Mouse (Mus musculus): ENCODE data around the gene Hsd17b1. TPM values are rescaled to one million over a fixed set of nuclear protein-coding genes. Genes with fewer than 3 reads are reported as not detected.

Hsd17b1 gene
- polyA plus RNA-seq, 2 experiments: 0.08 to 0.19 TPM

GRCm38 (mm10) chr11:101095314-101096024 is 17.3 kb downstream of the Hsd17b1 start, which contains the start of gene Psmc3ip:
Gene Psmc3ip, minus strand, starts transcription at chr11:101095436.
- H3K4me1 ChIP-seq (replicated peaks; ENCODE audit: control insufficient read depth in 2 of 2, insufficient read depth in 2 of 2, low read length in 1 of 2): peaks cover 1 to 5% of the 10 kb centered on the region in 2 experiments; a peak in 1 of 4 replicates
- ATAC-seq (ENCODE audit: insufficient read depth): peak; percentile 98
- H3K9ac ChIP-seq (replicated peaks): peak within 1 kb of the TSS; percentile 85
- WGBS (ENCODE audit: insufficient replicate concordance): under 1% methylated on average over 43 of the region's 43 CpGs
- peak within 1 kb of the TSS; percentile 89 for H3K27ac ChIP-seq
- H3K9me3 ChIP-seq (ENCODE audit: control insufficient read depth, low read length): no peaks in the 10 kb centered on the region
- H3K4me2 ChIP-seq (ENCODE audit: low read depth): peak within 1 kb of the TSS; percentile 88
- peak; percentile 94 for DNase-seq (ENCODE audit: low read depth in 3 of 3, low spot score in 3 of 3)
- peaks cover 50% of the 10 kb centered on the region for H3K36me3 ChIP-seq (replicated peaks; ENCODE audit: control insufficient read depth, insufficient read depth, low read depth)
- no peaks in the 10 kb centered on the region for H3K27me3 ChIP-seq (ENCODE audit: control insufficient read depth, insufficient read depth, low read length)
- TF ChIP-seq CTCF (IDR thresholded peaks at IDR 0.05; ENCODE audit: low read depth) (peak; percentile 93), EP300 (IDR thresholded peaks at IDR 0.05; ENCODE audit: low read depth) (peak; percentile 29; the same call in 1 of the 2 replicates)
- H3K4me3 ChIP-seq (ENCODE audit: insufficient read depth in 1 of 2, low read depth in 2 of 2, low read length in 2 of 2): peak within 1 kb of the TSS; percentile 80 to 96

- H3K4me2 ChIP-seq (ENCODE audit: low read depth): no peak overlapping the region
- 80% methylated on average over 8 of the region's 8 CpGs for WGBS (ENCODE audit: insufficient replicate concordance)
- no peak overlapping the region for H3K9ac ChIP-seq (replicated peaks)
- DNase-seq (ENCODE audit: low read depth in 3 of 3, low spot score in 3 of 3) (no peak), ATAC-seq (ENCODE audit: insufficient read depth) (no peak)
- H3K4me1 ChIP-seq (replicated peaks; ENCODE audit: control insufficient read depth in 2 of 2, insufficient read depth in 2 of 2, low read length in 1 of 2): peaks cover 1 to 5% of the 10 kb centered on the region in 2 experiments; a peak in 1 of 4 replicates
- H3K9me3 ChIP-seq (ENCODE audit: control insufficient read depth, low read length): no peaks in the 10 kb centered on the region
- H3K27ac ChIP-seq: no peak overlapping the region
- no peaks in the 10 kb centered on the region for H3K27me3 ChIP-seq (ENCODE audit: control insufficient read depth, insufficient read depth, low read length)
- no peak for TF ChIP-seq EP300 (IDR thresholded peaks at IDR 0.05; ENCODE audit: low read depth)
- TF ChIP-seq CTCF (IDR thresholded peaks at IDR 0.05; ENCODE audit: low read depth): no peak
- H3K36me3 ChIP-seq (replicated peaks; ENCODE audit: control insufficient read depth, insufficient read depth, low read depth): peaks cover 51% of the 10 kb centered on the region
- no peak overlapping the region for H3K4me3 ChIP-seq (ENCODE audit: insufficient read depth in 1 of 2, low read depth in 2 of 2, low read length in 2 of 2)
Measured at GRCm38 (mm10) chr11:101098231-101098630, 20.0 kb downstream of the Hsd17b1 start.

DNA sequence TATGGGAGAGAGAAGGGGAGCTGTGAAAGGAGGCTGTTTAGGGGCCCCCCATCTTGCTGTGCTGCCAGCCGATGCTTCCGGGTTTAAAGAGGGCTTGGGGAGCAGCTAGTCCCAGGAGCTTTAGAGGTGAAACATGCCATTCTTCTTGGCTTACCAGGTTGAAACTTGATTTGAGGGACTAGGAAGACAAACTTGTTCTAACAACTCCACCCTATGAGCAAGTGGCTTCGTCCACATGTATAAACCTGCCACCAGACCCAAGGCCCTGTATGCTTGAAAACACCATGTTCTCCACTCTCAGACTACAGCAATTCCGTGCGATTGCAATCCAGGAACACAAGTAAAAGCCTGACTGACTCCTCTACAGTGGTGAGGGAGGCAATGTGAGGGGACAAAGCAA is 24.8 kb downstream of the Hsd17b1 start:
- Histone ChIP-seq H3K27me3 (ENCODE audit: control insufficient read depth, insufficient read depth, low read length) (no peaks in the 10 kb centered on the region), H3K4me3 (ENCODE audit: insufficient read depth in 1 of 2, low read depth in 2 of 2, low read length in 2 of 2) (no peak overlapping the region), H3K4me1 (replicated peaks; ENCODE audit: control insufficient read depth in 2 of 2, insufficient read depth in 2 of 2, low read length in 1 of 2) (no peaks in the 10 kb centered on the region), H3K9me3 (ENCODE audit: control insufficient read depth, low read length) (no peaks in the 10 kb centered on the region), H3K4me2 (ENCODE audit: low read depth) (no peak overlapping the region), H3K36me3 (replicated peaks; ENCODE audit: control insufficient read depth, insufficient read depth, low read depth) (peaks cover 50% of the 10 kb centered on the region), H3K9ac (replicated peaks) (no peak overlapping the region), H3K27ac (no peak overlapping the region)
- TF ChIP-seq CTCF (IDR thresholded peaks at IDR 0.05; ENCODE audit: low read depth) (no peak), EP300 (IDR thresholded peaks at IDR 0.05; ENCODE audit: low read depth) (no peak)
- 89% methylated on average over 5 of the region's 5 CpGs for WGBS (ENCODE audit: insufficient replicate concordance)
- DNase-seq (ENCODE audit: low read depth in 3 of 3, low spot score in 3 of 3) (no peak), ATAC-seq (ENCODE audit: insufficient read depth) (no peak)

DNA sequence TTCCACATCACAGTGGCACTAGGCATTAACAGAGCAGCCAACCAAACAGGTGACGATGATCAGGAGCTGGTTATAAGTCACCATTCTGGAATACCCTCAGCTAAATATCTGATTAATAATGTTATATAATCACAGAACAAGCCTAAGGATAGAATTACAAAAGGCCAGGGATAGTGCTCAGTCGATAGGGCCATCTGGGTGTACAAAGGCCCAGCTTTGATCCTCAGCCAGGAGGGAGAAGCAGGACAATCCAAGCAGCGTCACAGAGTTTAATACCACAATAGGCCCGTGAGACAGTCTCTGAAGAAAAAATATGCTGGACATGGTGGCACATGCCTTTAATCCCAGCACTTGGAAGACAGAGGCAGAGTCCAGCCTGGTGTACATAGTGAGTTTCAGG is 31.1 kb downstream of the Hsd17b1 start:
- no peak for ATAC-seq (ENCODE audit: insufficient read depth)
- H3K27ac ChIP-seq: no peak overlapping the region
- no peak overlapping the region for H3K4me3 ChIP-seq (ENCODE audit: insufficient read depth in 1 of 2, low read depth in 2 of 2, low read length in 2 of 2)
- TF ChIP-seq CTCF (IDR thresholded peaks at IDR 0.05; ENCODE audit: low read depth) (no peak), EP300 (IDR thresholded peaks at IDR 0.05; ENCODE audit: low read depth) (no peak)
- H3K9ac ChIP-seq (replicated peaks): no peak overlapping the region
- peaks cover 0 to 3% of the 10 kb centered on the region in 2 experiments; a peak in 1 of 4 replicates for H3K4me1 ChIP-seq (replicated peaks; ENCODE audit: control insufficient read depth in 2 of 2, insufficient read depth in 2 of 2, low read length in 1 of 2)
- WGBS (ENCODE audit: insufficient replicate concordance): 80% methylated on average over 4 of the region's 4 CpGs
- no peak for DNase-seq (ENCODE audit: low read depth in 3 of 3, low spot score in 3 of 3)
- peaks cover 4% of the 10 kb centered on the region for H3K36me3 ChIP-seq (replicated peaks; ENCODE audit: control insufficient read depth, insufficient read depth, low read depth)
- H3K27me3 ChIP-seq (ENCODE audit: control insufficient read depth, insufficient read depth, low read length): no peaks in the 10 kb centered on the region
- no peak overlapping the region for H3K4me2 ChIP-seq (ENCODE audit: low read depth)
- H3K9me3 ChIP-seq (ENCODE audit: control insufficient read depth, low read length): no peaks in the 10 kb centered on the region; the same call in 1 of the 2 replicates

GRCm38 (mm10) chr11:101110708-101111107 is 32.5 kb downstream of the Hsd17b1 start:
- H3K9ac ChIP-seq (replicated peaks): no peak overlapping the region
- ATAC-seq (ENCODE audit: insufficient read depth) (no peak), DNase-seq (ENCODE audit: low read depth in 3 of 3, low spot score in 3 of 3) (no peak)
- H3K36me3 ChIP-seq (replicated peaks; ENCODE audit: control insufficient read depth, insufficient read depth, low read depth): peaks cover 3% of the 10 kb centered on the region
- TF ChIP-seq CTCF (IDR thresholded peaks at IDR 0.05; ENCODE audit: low read depth): no peak
- no peak for TF ChIP-seq EP300 (IDR thresholded peaks at IDR 0.05; ENCODE audit: low read depth)
- H3K4me1 ChIP-seq (replicated peaks; ENCODE audit: control insufficient read depth in 2 of 2, insufficient read depth in 2 of 2, low read length in 1 of 2): peaks cover 0 to 3% of the 10 kb centered on the region in 2 experiments; a peak in 1 of 4 replicates
- H3K9me3 ChIP-seq (ENCODE audit: control insufficient read depth, low read length): no peaks in the 10 kb centered on the region; the same call in 1 of the 2 replicates
- H3K4me2 ChIP-seq (ENCODE audit: low read depth): no peak overlapping the region
- 54% methylated on average over 5 of the region's 5 CpGs for WGBS (ENCODE audit: insufficient replicate concordance)
- no peak overlapping the region for H3K4me3 ChIP-seq (ENCODE audit: insufficient read depth in 1 of 2, low read depth in 2 of 2, low read length in 2 of 2)
- H3K27me3 ChIP-seq (ENCODE audit: control insufficient read depth, insufficient read depth, low read length): no peaks in the 10 kb centered on the region
- no peak overlapping the region for H3K27ac ChIP-seq
